Mouse (Mus musculus) neural tube, embryonic 11.5 days (tissue): ENCODE measurements around the gene Zfp92. TPM values are rescaled to one million over a fixed set of nuclear protein-coding genes. Genes with fewer than 3 reads are reported as not detected.

Experiments
- polyA plus RNA-seq: library from polyadenylated mRNA; unstranded; fragments of >200 nt; fragmentation: Nextera tagmentation; extraction: Ambion mirVana; gene quantifications from 2 replicates; pipeline ENCODE4 v1.2.1, GENCODE M21; 2014

The Zfp92 gene
- polyA plus RNA-seq, 1 experiment from 2014 or later, result not detected

Other genes with a start within 250 kb of the Zfp92 start
- gene Spin2d, start 234.1 kb upstream of the Zfp92 start, polyA plus RNA-seq, result not detected in 2 replicates
- gene Xlr3b, start 218.9 kb upstream of the Zfp92 start, polyA plus RNA-seq, result 16.6 and 18.2 TPM in 2 replicates
- gene Xlr4b, start 196.8 kb upstream of the Zfp92 start, polyA plus RNA-seq, result 0.38 and 0.64 TPM in 2 replicates
- gene F8a, start 182.8 kb upstream of the Zfp92 start, polyA plus RNA-seq, result 16.9 and 19.0 TPM in 2 replicates
- 0.19 and 0.93 TPM in 2 replicates for gene Xlr4c, start 168.0 kb upstream of the Zfp92 start, polyA plus RNA-seq
- gene Xlr3c, start 145.7 kb upstream of the Zfp92 start, polyA plus RNA-seq, result 0.17 and 0.37 TPM in 2 replicates
- gene Xlr5a, start 118.1 kb upstream of the Zfp92 start, polyA plus RNA-seq, result not detected in 2 replicates
- not detected in 2 replicates for gene Xlr5c, start 118.1 kb upstream of the Zfp92 start, polyA plus RNA-seq
- not detected in 2 replicates for gene Gm45015, start 74.3 kb upstream of the Zfp92 start, polyA plus RNA-seq
- 18.1 and 21.3 TPM in 2 replicates for gene Zfp275, start 68.5 kb upstream of the Zfp92 start, polyA plus RNA-seq
- not detected in 2 replicates for gene Gm18336, start 12.4 kb upstream of the Zfp92 start, polyA plus RNA-seq
- gene Trex2, start 24.2 kb downstream of the Zfp92 start, polyA plus RNA-seq, result not detected in 2 replicates
- 76.1 and 81.4 TPM in 2 replicates for gene Haus7, start 47.9 kb downstream of the Zfp92 start, polyA plus RNA-seq
- gene Bgn, start 72.5 kb downstream of the Zfp92 start, polyA plus RNA-seq, result 25.6 and 30.3 TPM in 2 replicates
- gene Atp2b3, start 92.0 kb downstream of the Zfp92 start, polyA plus RNA-seq, result 0.43 and 0.52 TPM in 2 replicates
- 4.2 and 6.3 TPM in 2 replicates for gene Dusp9, start 228.3 kb downstream of the Zfp92 start, polyA plus RNA-seq
- 11.1 and 13.3 TPM in 2 replicates for gene Pnck, start 249.0 kb downstream of the Zfp92 start, polyA plus RNA-seq